Mouse (Mus musculus) midbrain, embryonic 12.5 days (tissue): ENCODE measurements around the gene Ndufb2. TPM values are rescaled to one million over a fixed set of nuclear protein-coding genes. Genes with fewer than 3 reads are reported as not detected.

Experiments used
- ATAC-seq: fragments of 200-750 bp; cut with Nextera tagmentation; 2 replicates; pipeline ENCODE4 v1.8.0; 2017; ENCODE audit warnings: low read depth, moderate TSS enrichment, moderate library complexity; ENCODE audit not compliant: low FRiP score
- H3K27ac ChIP-seq: fragments of 300-500 bp; sonication (generic); replicated peaks from 2 replicates; pipeline ENCODE4 v1.5.1; 2016; ENCODE audit warnings: mild to moderate bottlenecking
- H3K27me3 ChIP-seq: fragments of 300-500 bp; sonication (generic); 2 replicates; pipeline ENCODE4 v1.6.1; 2016; ENCODE audit warnings: mild to moderate bottlenecking
- H3K36me3 ChIP-seq: fragments of 300-500 bp; sonication (generic); 2 replicates; pipeline ENCODE4 v1.6.1; 2016
- H3K4me1 ChIP-seq: fragments of 300-500 bp; sonication (generic); 2 replicates; pipeline ENCODE4 v1.6.1; 2016
- H3K4me2 ChIP-seq: fragments of 300-500 bp; sonication (generic); replicated peaks from 2 replicates; pipeline ENCODE4 v1.6.1; 2016; ENCODE audit warnings: mild to moderate bottlenecking, moderate library complexity
- H3K4me3 ChIP-seq: fragments of 300-500 bp; sonication (generic); 2 replicates; pipeline ENCODE4 v1.5.1; 2016; ENCODE audit warnings: mild to moderate bottlenecking
- H3K9ac ChIP-seq: fragments of 300-500 bp; sonication (generic); replicated peaks from 2 replicates; pipeline ENCODE4 v1.6.1; 2016; ENCODE audit warnings: mild to moderate bottlenecking, moderate library complexity
- H3K9me3 ChIP-seq: fragments of 300-500 bp; sonication (generic); 2 replicates; pipeline ENCODE4 v1.6.1; 2016; ENCODE audit warnings: mild to moderate bottlenecking
- WGBS: fragments of 180-500 bp; shearing (Covaris S2); methylation state at CpG from one replicate; pipeline ENCODE4 v1.1.7; 2016; 5-methylcytosine and 5-hydroxymethylcytosine counted together
- polyA plus RNA-seq: library from polyadenylated mRNA; unstranded; fragments of >200 nt; fragmentation: Nextera tagmentation; extraction: Ambion mirVana; gene quantifications from 2 replicates; pipeline ENCODE4 v1.2.1, GENCODE M21; 2016

Gene Ndufb2
- polyA plus RNA-seq: 267 and 275 TPM in 2 replicates

GRCm38 (mm10) chr6:39592401-39593214 is at the start of gene Ndufb2:
TSS of gene Ndufb2 (plus strand) at chr6:39592574.
- WGBS: under 1% methylated on average over 56 of the region's 56 CpGs
- H3K36me3 ChIP-seq: peaks cover 13% of the 10 kb centered on the region
- ATAC-seq: peak; percentile 98

GRCm38 (mm10) chr6:39542631-39543597 is 49.5 kb upstream of the Ndufb2 start:
- peak overlapping the region; percentile 12; the same call in 1 of the 2 replicates for H3K4me2 ChIP-seq
- peak; percentile 70 for ATAC-seq
- H3K9me3 ChIP-seq: no peaks in the 10 kb centered on the region
- 0 out of 2 replicates have a peak overlapping the region, but pooled peaks have one; percentile 16 for H3K9ac ChIP-seq
- no peaks in the 10 kb centered on the region for H3K27me3 ChIP-seq
- no peaks in the 10 kb centered on the region for H3K36me3 ChIP-seq
- WGBS: 14% methylated on average over 15 of the region's 15 CpGs
- H3K4me1 ChIP-seq: peaks cover 76% of the 10 kb centered on the region
- H3K4me3 ChIP-seq: no peak overlapping the region
- peak overlapping the region; percentile 78 for H3K27ac ChIP-seq

More at GRCm38 (mm10) chr6:39592401-39593214, at the start of gene Ndufb2:
- Histone ChIP-seq H3K9ac (peak within 1 kb of the TSS; percentile 66), H3K27me3 (no peaks in the 10 kb centered on the region), H3K4me3 (peak within 1 kb of the TSS; percentile 77), H3K27ac (peak within 1 kb of the TSS; percentile 83), H3K9me3 (no peaks in the 10 kb centered on the region), H3K4me1 (peaks cover 11% of the 10 kb centered on the region), H3K4me2 (peak within 1 kb of the TSS; percentile 71)

- Histone ChIP-seq H3K27ac (peak overlapping the region; percentile 78), H3K4me3 (no peak overlapping the region)
Observed at GRCm38 (mm10) chr6:39543769-39544420, 48.5 kb upstream of the Ndufb2 start.

GRCm38 (mm10) chr6:39545474-39545873 is 46.9 kb upstream of the Ndufb2 start:
- ATAC-seq: no peak
- Histone ChIP-seq H3K36me3 (no peaks in the 10 kb centered on the region), H3K4me1 (peaks cover 52% of the 10 kb centered on the region), H3K4me2 (no peak overlapping the region), H3K9me3 (no peaks in the 10 kb centered on the region), H3K9ac (no peak overlapping the region), H3K27me3 (no peaks in the 10 kb centered on the region), H3K27ac (0 out of 2 replicates have a peak overlapping the region, but pooled peaks have one; percentile 32), H3K4me3 (no peak overlapping the region)
- 88% methylated on average over 7 of the region's 7 CpGs for whole genome bisulfite sequencing

More at GRCm38 (mm10) chr6:39543769-39544420, 48.5 kb upstream of the Ndufb2 start:
- Histone ChIP-seq H3K4me1 (peaks cover 67% of the 10 kb centered on the region), H3K36me3 (no peaks in the 10 kb centered on the region), H3K27me3 (no peaks in the 10 kb centered on the region), H3K4me2 (no peak overlapping the region), H3K9me3 (no peaks in the 10 kb centered on the region), H3K9ac (no peak overlapping the region; the same call in 1 of the 2 replicates)
- WGBS: 11% methylated on average over 15 of the region's 15 CpGs
- no peak for ATAC-seq

GRCm38 (mm10) chr6:39548030-39548429 is 44.3 kb upstream of the Ndufb2 start:
- Histone ChIP-seq H3K27ac (no peak overlapping the region), H3K9ac (no peak overlapping the region), H3K36me3 (peaks cover 11% of the 10 kb centered on the region)

GRCm38 (mm10) chr6:39551981-39552636 is 40.3 kb upstream of the Ndufb2 start:
- H3K9ac ChIP-seq: no peak overlapping the region
- no peak overlapping the region for H3K4me2 ChIP-seq
- H3K9me3 ChIP-seq: no peaks in the 10 kb centered on the region
- H3K27ac ChIP-seq: 0 out of 2 replicates have a peak overlapping the region, but pooled peaks have one; percentile 8
- peaks cover 11% of the 10 kb centered on the region for H3K36me3 ChIP-seq
- no peak overlapping the region for H3K4me3 ChIP-seq
- H3K4me1 ChIP-seq: peaks cover 37% of the 10 kb centered on the region
- 73% methylated on average over 8 of the region's 8 CpGs for WGBS
- no peaks in the 10 kb centered on the region for H3K27me3 ChIP-seq
- ATAC-seq: no peak

More at GRCm38 (mm10) chr6:39548030-39548429, 44.3 kb upstream of the Ndufb2 start:
- Histone ChIP-seq H3K4me2 (no peak overlapping the region), H3K4me1 (peaks cover 43% of the 10 kb centered on the region), H3K27me3 (no peaks in the 10 kb centered on the region), H3K9me3 (no peaks in the 10 kb centered on the region), H3K4me3 (no peak overlapping the region)
- 83% methylated on average over 5 of the region's 5 CpGs for WGBS
- ATAC-seq: no peak

GRCm38 (mm10) chr6:39554888-39555647 is 37.3 kb upstream of the Ndufb2 start:
- Histone ChIP-seq H3K36me3 (peaks cover 11% of the 10 kb centered on the region), H3K9me3 (no peaks in the 10 kb centered on the region), H3K4me1 (peaks cover 54% of the 10 kb centered on the region), H3K9ac (peak overlapping the region; percentile 92), H3K4me3 (peak overlapping the region; percentile 89), H3K27me3 (no peaks in the 10 kb centered on the region), H3K27ac (peak overlapping the region; percentile 36; the same call in 1 of the 2 replicates), H3K4me2 (peak overlapping the region; percentile 55)
- no peak for ATAC-seq
- whole genome bisulfite sequencing: 52% methylated on average over 12 of the region's 12 CpGs

GRCm38 (mm10) chr6:39555648-39555945 is 36.8 kb upstream of the Ndufb2 start:
- Histone ChIP-seq H3K9me3 (no peaks in the 10 kb centered on the region), H3K36me3 (peaks cover 11% of the 10 kb centered on the region), H3K4me1 (peaks cover 55% of the 10 kb centered on the region), H3K27me3 (no peaks in the 10 kb centered on the region), H3K27ac (peak overlapping the region; percentile 36; the same call in 1 of the 2 replicates), H3K9ac (peak overlapping the region; percentile 92), H3K4me2 (peak overlapping the region; percentile 55), H3K4me3 (peak overlapping the region; percentile 89)
- whole genome bisulfite sequencing: 70% methylated on average over 2 of the region's 2 CpGs
- no peak for ATAC-seq

GRCm38 (mm10) chr6:39556900-39557659 is 35.3 kb upstream of the Ndufb2 start:
- ATAC-seq: peak; percentile 62
- WGBS: under 1% methylated on average over 52 of the region's 54 CpGs
- no peaks in the 10 kb centered on the region; the same call in 1 of the 2 replicates for H3K27me3 ChIP-seq
- peaks cover 53% of the 10 kb centered on the region for H3K4me1 ChIP-seq
- H3K4me2 ChIP-seq: peak overlapping the region; percentile 55
- peak overlapping the region; percentile 98 for H3K27ac ChIP-seq
- peak overlapping the region; percentile 89 for H3K4me3 ChIP-seq
- peaks cover under 1% of the 10 kb centered on the region for H3K36me3 ChIP-seq
- H3K9me3 ChIP-seq: no peaks in the 10 kb centered on the region
- peak overlapping the region; percentile 92 for H3K9ac ChIP-seq
